Mouse (Mus musculus): ENCODE measurements around the gene Gtf2ird1. TPM values are rescaled to one million over a fixed set of nuclear protein-coding genes. Genes with fewer than 3 reads are reported as not detected.

Gtf2ird1 gene
- polyA plus RNA-seq, 2 experiments = 99.0 to 100 TPM

- Histone ChIP-seq H3K27ac (replicated peaks; ENCODE audit: low read depth, low read length) (no peak overlapping the region), H3K4me1 (ENCODE audit: control insufficient read depth, insufficient read depth, low read length) (no peaks in the 10 kb centered on the region), H3K9ac (ENCODE audit: low read depth, low read length, severe bottlenecking) (no peak overlapping the region), H3K36me3 (ENCODE audit: control insufficient read depth, insufficient read depth, low read length) (peaks cover 98% of the 10 kb centered on the region), H3K27me3 (ENCODE audit: control insufficient read depth, insufficient read depth, low read length) (no peaks in the 10 kb centered on the region), H3K9me3 (ENCODE audit: control insufficient read depth, low read length) (no peaks in the 10 kb centered on the region), H3K4me3 (replicated peaks; ENCODE audit: low read length) (no peak overlapping the region), H3K4me2 (replicated peaks; ENCODE audit: low read depth, low read length, severe bottlenecking) (no peak overlapping the region)
- 96% methylated on average over 18 of the region's 18 CpGs for WGBS
- ATAC-seq (ENCODE audit: low FRiP score, low read depth) (no peak), DNase-seq (ENCODE audit: low spot score) (no peak)
- TF ChIP-seq POLR2A (IDR thresholded peaks at IDR 0.05; ENCODE audit: borderline replicate concordance, extremely low read depth, insufficient read depth, insufficient read length) = no peak
Measured at GRCm38 (mm10) chr5:134401841-134402240, 54.7 kb downstream of the Gtf2ird1 start.

- WGBS = 92% methylated on average over 15 of the region's 15 CpGs
- Histone ChIP-seq H3K4me3 (replicated peaks; ENCODE audit: low read length) (no peak overlapping the region), H3K36me3 (ENCODE audit: control insufficient read depth, insufficient read depth, low read length) (peaks cover 95% of the 10 kb centered on the region), H3K27me3 (ENCODE audit: control insufficient read depth, insufficient read depth, low read length) (no peaks in the 10 kb centered on the region), H3K4me2 (replicated peaks; ENCODE audit: low read depth, low read length, severe bottlenecking) (no peak overlapping the region), H3K27ac (replicated peaks; ENCODE audit: low read depth, low read length) (0 out of 2 replicates have a peak overlapping the region, but pooled peaks have one; percentile 5), H3K9ac (ENCODE audit: low read depth, low read length, severe bottlenecking) (no peak overlapping the region), H3K9me3 (ENCODE audit: control insufficient read depth, low read length) (no peaks in the 10 kb centered on the region), H3K4me1 (ENCODE audit: control insufficient read depth, insufficient read depth, low read length) (peaks cover 8% of the 10 kb centered on the region)
- DNase-seq (ENCODE audit: low spot score) (no peak), ATAC-seq (ENCODE audit: low FRiP score, low read depth) (no peak)
- no peak for TF ChIP-seq POLR2A (IDR thresholded peaks at IDR 0.05; ENCODE audit: borderline replicate concordance, extremely low read depth, insufficient read depth, insufficient read length)
Measured at GRCm38 (mm10) chr5:134397434-134398163, 58.9 kb downstream of the Gtf2ird1 start.

GRCm38 (mm10) chr5:134396519-134396918, 60.0 kb downstream of the Gtf2ird1 start:
- peak; percentile 12 for DNase-seq (ENCODE audit: low spot score)
- peak; percentile 13; the same call in 1 of the 2 replicates for ATAC-seq (ENCODE audit: low FRiP score, low read depth)
- no peak for TF ChIP-seq POLR2A (IDR thresholded peaks at IDR 0.05; ENCODE audit: borderline replicate concordance, extremely low read depth, insufficient read depth, insufficient read length)

GRCm38 (mm10) chr5:134394624-134395023, 61.9 kb downstream of the Gtf2ird1 start:
- no peaks in the 10 kb centered on the region for H3K9me3 ChIP-seq (ENCODE audit: control insufficient read depth, low read length)
- H3K4me1 ChIP-seq (ENCODE audit: control insufficient read depth, insufficient read depth, low read length) = peaks cover 8% of the 10 kb centered on the region
- no peak overlapping the region for H3K9ac ChIP-seq (ENCODE audit: low read depth, low read length, severe bottlenecking)
- H3K4me3 ChIP-seq (replicated peaks; ENCODE audit: low read length) = no peak overlapping the region
- no peak for TF ChIP-seq POLR2A (IDR thresholded peaks at IDR 0.05; ENCODE audit: borderline replicate concordance, extremely low read depth, insufficient read depth, insufficient read length)
- peaks cover 96% of the 10 kb centered on the region for H3K36me3 ChIP-seq (ENCODE audit: control insufficient read depth, insufficient read depth, low read length)
- peak; percentile 83 for ATAC-seq (ENCODE audit: low FRiP score, low read depth)
- H3K4me2 ChIP-seq (replicated peaks; ENCODE audit: low read depth, low read length, severe bottlenecking) = no peak overlapping the region; the same call in 1 of the 2 replicates
- peak overlapping the region; percentile 92 for H3K27ac ChIP-seq (replicated peaks; ENCODE audit: low read depth, low read length)
- 6% methylated on average over 10 of the region's 10 CpGs for WGBS
- DNase-seq (ENCODE audit: low spot score) = peak; percentile 91
- H3K27me3 ChIP-seq (ENCODE audit: control insufficient read depth, insufficient read depth, low read length) = no peaks in the 10 kb centered on the region

More at GRCm38 (mm10) chr5:134396519-134396918, 60.0 kb downstream of the Gtf2ird1 start:
- H3K4me2 ChIP-seq (replicated peaks; ENCODE audit: low read depth, low read length, severe bottlenecking) = no peak overlapping the region
- H3K9ac ChIP-seq (ENCODE audit: low read depth, low read length, severe bottlenecking) = no peak overlapping the region
- no peak overlapping the region for H3K27ac ChIP-seq (replicated peaks; ENCODE audit: low read depth, low read length)
- H3K9me3 ChIP-seq (ENCODE audit: control insufficient read depth, low read length) = no peaks in the 10 kb centered on the region
- H3K27me3 ChIP-seq (ENCODE audit: control insufficient read depth, insufficient read depth, low read length) = no peaks in the 10 kb centered on the region
- H3K36me3 ChIP-seq (ENCODE audit: control insufficient read depth, insufficient read depth, low read length) = peaks cover 95% of the 10 kb centered on the region
- no peak overlapping the region for H3K4me3 ChIP-seq (replicated peaks; ENCODE audit: low read length)
- peaks cover 8% of the 10 kb centered on the region for H3K4me1 ChIP-seq (ENCODE audit: control insufficient read depth, insufficient read depth, low read length)
- WGBS = 55% methylated on average over 9 of the region's 9 CpGs

GRCm38 (mm10) chr5:134393624-134394023, 62.9 kb downstream of the Gtf2ird1 start:
- H3K9me3 ChIP-seq (ENCODE audit: control insufficient read depth, low read length) = no peaks in the 10 kb centered on the region
- peak overlapping the region; percentile 92 for H3K27ac ChIP-seq (replicated peaks; ENCODE audit: low read depth, low read length)
- ATAC-seq (ENCODE audit: low FRiP score, low read depth) (no peak), DNase-seq (ENCODE audit: low spot score) (peak; percentile 23)
- peaks cover 8% of the 10 kb centered on the region for H3K4me1 ChIP-seq (ENCODE audit: control insufficient read depth, insufficient read depth, low read length)
- H3K27me3 ChIP-seq (ENCODE audit: control insufficient read depth, insufficient read depth, low read length) = no peaks in the 10 kb centered on the region
- peaks cover 96% of the 10 kb centered on the region for H3K36me3 ChIP-seq (ENCODE audit: control insufficient read depth, insufficient read depth, low read length)
- WGBS = 64% methylated on average over 6 of the region's 6 CpGs
- no peak for TF ChIP-seq POLR2A (IDR thresholded peaks at IDR 0.05; ENCODE audit: borderline replicate concordance, extremely low read depth, insufficient read depth, insufficient read length)
- no peak overlapping the region for H3K4me2 ChIP-seq (replicated peaks; ENCODE audit: low read depth, low read length, severe bottlenecking)
- no peak overlapping the region for H3K4me3 ChIP-seq (replicated peaks; ENCODE audit: low read length)
- H3K9ac ChIP-seq (ENCODE audit: low read depth, low read length, severe bottlenecking) = no peak overlapping the region

Measured in limb, embryonic 14.5 days (tissue).